Mouse (Mus musculus) cerebellum, adult 11 months (tissue): ENCODE results near the gene Slc16a13.

Experiments used
- DNase-seq: peaks from one replicate; pipeline ENCODE4 v3.0.0; 2022

Gene Slc16a13

DNA sequence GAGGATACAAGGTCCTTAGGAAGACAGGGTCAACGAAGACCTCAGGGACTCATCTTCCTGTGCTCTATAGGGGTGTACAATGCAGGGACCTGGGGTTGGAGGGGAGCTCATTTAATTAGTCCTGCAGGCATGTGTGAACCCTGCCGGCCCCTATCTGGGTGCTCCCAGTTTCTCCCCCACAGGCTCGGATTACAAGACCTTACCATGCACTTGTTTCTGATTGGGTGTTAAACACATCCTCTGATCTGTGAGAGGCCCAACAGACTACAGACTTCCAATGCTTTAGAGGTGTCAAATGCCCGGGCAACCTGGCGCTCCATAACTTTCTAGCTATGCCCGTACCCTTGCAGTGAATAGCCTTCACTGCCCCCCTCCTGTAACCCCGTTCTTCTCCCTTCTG, 52.7 kb downstream of the Slc16a13 start:
- no peak for DNase-seq
